ENCODE assay signal across 3 mouse cellular contexts in the genomic region with DNA sequence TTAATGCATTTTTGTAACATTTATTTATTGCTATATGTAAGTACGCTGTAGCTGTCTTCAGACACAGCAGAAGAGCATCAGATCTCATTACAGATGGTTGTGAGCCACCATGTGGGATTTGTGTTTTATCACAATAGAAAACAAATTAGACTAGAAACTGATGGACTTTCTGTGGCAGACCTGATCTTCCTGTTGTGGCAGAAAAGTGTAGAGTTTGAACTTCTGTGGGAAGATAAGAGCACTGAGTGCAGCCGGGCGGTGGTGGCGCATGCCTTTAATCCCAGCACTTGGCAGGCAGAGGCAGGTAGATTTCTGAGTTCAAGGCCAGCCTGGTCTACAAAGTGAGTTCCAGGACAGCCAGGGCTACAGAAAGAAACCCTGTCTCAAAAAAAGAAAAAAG. TPM values are rescaled to one million over a fixed set of nuclear protein-coding genes. Genes with fewer than 3 reads are reported as not detected.
"Had no signal": no experiment of that assay in that cellular context is flagged by ENCODE, and none has a peak within 500 bp of the region (broad histone marks: within the 10 kb centered on the region; RNA-seq: fewer than 3 reads in every experiment).

No protein-coding gene starts in this region.

RNA-seq across cellular contexts. Expression of gene Kcnrg, which starts 41.0 kb away (rescaled TPM):
- total RNA-seq: neutrophil, adult 5-6 weeks had no signal
- polyA plus RNA-seq: small intestine, adult 2 months; spleen, adult 2 months had no signal
